Mouse (Mus musculus): ENCODE data around the gene Arl5b. TPM values are rescaled to one million over a fixed set of nuclear protein-coding genes. Genes with fewer than 3 reads are reported as not detected.

Arl5b gene
- total RNA-seq, 4 experiments from 2014 or later: 19.8 to 26.8 (median 21.9) TPM

DNA sequence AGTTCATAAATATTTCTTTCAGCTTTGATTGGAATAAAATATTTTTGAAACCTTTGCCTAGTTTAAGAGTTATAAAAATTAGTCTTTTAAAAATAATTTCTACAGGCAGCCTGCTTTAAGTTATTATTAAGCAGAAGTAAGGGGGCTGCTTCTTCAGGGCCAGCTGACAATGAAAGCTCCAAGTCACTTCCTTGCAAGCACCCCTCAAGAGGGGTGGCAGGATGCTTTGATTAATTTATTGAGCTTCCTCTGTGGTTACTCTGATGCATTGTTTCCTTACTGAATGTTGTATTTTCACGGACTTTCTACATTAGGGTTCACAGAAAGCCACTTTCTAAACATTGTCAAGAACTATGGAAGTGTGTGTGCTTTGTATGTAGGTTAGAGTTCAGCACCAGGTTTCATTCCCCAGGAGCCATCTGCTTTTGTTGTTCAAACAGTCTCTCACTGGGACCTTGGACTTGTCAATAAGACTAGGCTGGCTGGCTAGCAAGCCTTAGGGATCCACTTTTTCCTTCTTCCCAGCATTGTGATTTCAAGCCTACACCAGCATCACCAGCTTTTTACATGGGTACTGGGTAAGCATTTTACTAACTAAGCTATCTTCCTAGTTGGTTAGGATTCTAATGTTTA is 62.7 kb downstream of the Arl5b start:
- DNase-seq (ENCODE audit: low spot score in 2 of 2): no peak

GRCm38 (mm10) chr2:15112741-15113140 is 63.5 kb downstream of the Arl5b start:
- DNase-seq (ENCODE audit: low spot score in 2 of 2): no peak

DNA sequence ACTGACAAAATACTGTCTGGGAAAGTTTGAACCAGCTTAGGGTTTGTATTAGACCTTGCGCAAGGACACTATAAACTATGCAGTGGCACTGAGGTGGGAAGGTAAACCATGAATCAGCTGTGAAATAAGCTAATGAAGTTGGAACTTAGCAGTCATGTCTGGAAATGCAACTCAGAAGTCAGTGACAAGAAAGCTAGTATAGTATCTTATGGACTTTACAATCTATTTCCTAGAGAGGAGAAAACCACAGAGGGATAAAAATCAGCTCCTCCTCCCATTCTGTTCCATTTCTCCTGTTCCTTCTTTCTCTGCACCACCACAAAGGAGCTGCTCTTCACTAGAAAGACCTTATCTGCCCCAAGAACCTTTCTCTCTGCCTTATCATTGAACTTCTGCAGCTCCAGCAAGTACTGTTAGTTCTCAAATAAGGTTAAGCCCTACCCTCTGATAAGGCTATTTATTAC is 72.1 kb downstream of the Arl5b start:
- no peak for DNase-seq (ENCODE audit: low spot score in 2 of 2)

Other genes starting within 250 kb of the Arl5b start
- gene Nsun6, start 5.7 kb downstream of the Arl5b start, total RNA-seq (2022): 10 to 100 TPM; 11.2 to 17.2 (median 11.9) TPM